ENCODE assay signal across 8 mouse cellular contexts in genomic region chr15:5117031-5117601, GRCm38 (mm10). TPM values are rescaled to one million over a fixed set of nuclear protein-coding genes. Genes with fewer than 3 reads are reported as not detected.
DNase-seq lines count a peak whose midpoint lies in the region; ATAC-seq and TF ChIP-seq lines count a peak whose summit lies in the region.

No protein-coding gene starts in this region.

- 0 out of 2 replicates have a peak, but pooled peaks have one; percentile 17 for TF ChIP-seq POLR2A in CH12.LX (IDR thresholded peaks at IDR 0.05; ENCODE audit: low read depth, low read length)

- H3K27me3 ChIP-seq in erythroblast, embryonic 14.5 days (ENCODE audit: control insufficient read depth) = no peaks in the 10 kb centered on the region
- H3K27me3 ChIP-seq in CH12.LX (replicated peaks) = no peaks in the 10 kb centered on the region
- no peaks in the 10 kb centered on the region for H3K27me3 ChIP-seq in forebrain, embryonic 15.5 days
- H3K27me3 ChIP-seq in limb, embryonic 13.5 days = no peaks in the 10 kb centered on the region
- no peaks in the 10 kb centered on the region for H3K27me3 ChIP-seq in neural tube, embryonic 14.5 days (ENCODE audit: control insufficient read depth, insufficient read depth, low read length)

- peak overlapping the region; percentile 96 for H3K9ac ChIP-seq in CH12.LX (ENCODE audit: insufficient read depth, low read depth)
- peak overlapping the region; percentile 99 for H3K9ac ChIP-seq in forebrain, embryonic 15.5 days (replicated peaks)
- peak overlapping the region; percentile 92 for H3K9ac ChIP-seq in limb, embryonic 13.5 days
- peak overlapping the region; percentile 90 for H3K9ac ChIP-seq in neural tube, embryonic 14.5 days (replicated peaks; ENCODE audit: low read depth, low read length)

- peaks cover 73% of the 10 kb centered on the region for H3K4me1 ChIP-seq in erythroblast, embryonic 14.5 days (ENCODE audit: control insufficient read depth)
- H3K4me1 ChIP-seq in CH12.LX (ENCODE audit: control insufficient read depth in 1 of 2, insufficient read depth in 2 of 2) = peaks cover 3 to 36% of the 10 kb centered on the region in 2 experiments; a peak in 2 of 4 replicates
- peaks cover 27% of the 10 kb centered on the region for H3K4me1 ChIP-seq in forebrain, embryonic 15.5 days
- H3K4me1 ChIP-seq in limb, embryonic 13.5 days = peaks cover 21% of the 10 kb centered on the region
- H3K4me1 ChIP-seq in neural tube, embryonic 14.5 days (ENCODE audit: control insufficient read depth, insufficient read depth, low read length) = peaks cover 6% of the 10 kb centered on the region; the same call in 1 of the 2 replicates

- no peak for TF ChIP-seq CTCF in CH12.LX (conservative IDR thresholded peaks at IDR 0.05 in 1 of 2, IDR thresholded peaks at IDR 0.05 in 1 of 2; ENCODE audit: low read depth in 2 of 2, low read length in 2 of 2)

- peak overlapping the region; percentile 88 for H3K4me2 ChIP-seq in CH12.LX (ENCODE audit: insufficient read depth, low read depth, poor library complexity, severe bottlenecking)
- peak overlapping the region; percentile 81 for H3K4me2 ChIP-seq in forebrain, embryonic 15.5 days (replicated peaks)
- H3K4me2 ChIP-seq in limb, embryonic 13.5 days (replicated peaks) = peak overlapping the region; percentile 86
- H3K4me2 ChIP-seq in neural tube, embryonic 14.5 days (ENCODE audit: low read depth, low read length) = peak overlapping the region; percentile 93

- DNase-seq in CH12.LX (ENCODE audit: extremely low read depth) = no peak
- no peak for DNase-seq in gastrocnemius, adult 8-10 months (ENCODE audit: low spot score in 2 of 2)
- DNase-seq in urinary bladder, postnatal 25 days (ENCODE audit: low spot score) = no peak

- WGBS in forebrain, embryonic 15.5 days = 2% methylated on average over 22 of the region's 22 CpGs
- 1% methylated on average over 22 of the region's 22 CpGs for WGBS in limb, embryonic 13.5 days
- 2% methylated on average over 22 of the region's 22 CpGs for WGBS in neural tube, embryonic 14.5 days

- peak overlapping the region; percentile 73 for H3K27ac ChIP-seq in CH12.LX (ENCODE audit: insufficient read depth, low read depth)
- H3K27ac ChIP-seq in forebrain, embryonic 15.5 days (replicated peaks) = peak overlapping the region; percentile 91
- H3K27ac ChIP-seq in limb, embryonic 13.5 days = peak overlapping the region; percentile 82
- peak overlapping the region; percentile 80 for H3K27ac ChIP-seq in neural tube, embryonic 14.5 days (ENCODE audit: low read depth, low read length)

- peak overlapping the region; percentile 79 for H3K4me3 ChIP-seq in erythroblast, embryonic 14.5 days (replicated peaks)
- peak overlapping the region; percentile 67 to 94 (median 78) for H3K4me3 ChIP-seq in CH12.LX (replicated peaks in 1 of 3; ENCODE audit: low read depth in 2 of 3, low read length in 2 of 3, poor library complexity in 1 of 3)
- H3K4me3 ChIP-seq in forebrain, embryonic 15.5 days = peak overlapping the region; percentile 97
- H3K4me3 ChIP-seq in limb, embryonic 13.5 days = peak overlapping the region; percentile 82
- H3K4me3 ChIP-seq in neural tube, embryonic 14.5 days (ENCODE audit: low read depth, low read length) = peak overlapping the region; percentile 94

- dilution Hi-C loops in CH12.LX (cut with MboI; ENCODE audit: extremely low pct_ligation_motif_present, extremely low pct_unique_long_range_greater_than_20kb, low sequenced_read_pairs) = no loop called here

- H3K36me3 ChIP-seq in erythroblast, embryonic 14.5 days (ENCODE audit: control insufficient read depth) = peaks cover 54% of the 10 kb centered on the region
- peaks cover 45 to 49% of the 10 kb centered on the region in 2 experiments for H3K36me3 ChIP-seq in CH12.LX (replicated peaks in 1 of 2; ENCODE audit: control insufficient read depth in 1 of 2, insufficient read depth in 1 of 2, low read length in 1 of 2)
- peaks cover 43% of the 10 kb centered on the region for H3K36me3 ChIP-seq in forebrain, embryonic 15.5 days
- H3K36me3 ChIP-seq in limb, embryonic 13.5 days = peaks cover 48% of the 10 kb centered on the region
- peaks cover 33% of the 10 kb centered on the region for H3K36me3 ChIP-seq in neural tube, embryonic 14.5 days (ENCODE audit: control insufficient read depth, insufficient read depth, low read length)

- H3K9me3 ChIP-seq in erythroblast, embryonic 14.5 days (ENCODE audit: control insufficient read depth, low read length) = no peaks in the 10 kb centered on the region
- H3K9me3 ChIP-seq in CH12.LX (replicated peaks; ENCODE audit: low read length) = no peaks in the 10 kb centered on the region
- H3K9me3 ChIP-seq in forebrain, embryonic 15.5 days = no peaks in the 10 kb centered on the region
- no peaks in the 10 kb centered on the region for H3K9me3 ChIP-seq in limb, embryonic 13.5 days
- no peaks in the 10 kb centered on the region for H3K9me3 ChIP-seq in neural tube, embryonic 14.5 days (ENCODE audit: control insufficient read depth, low read length)

- H3K79me2 ChIP-seq in CH12.LX (replicated peaks; ENCODE audit: control insufficient read depth, extremely low read depth, insufficient read depth, poor library complexity, severe bottlenecking) = peaks cover 35% of the 10 kb centered on the region

- TF ChIP-seq RAD21 in CH12.LX (IDR thresholded peaks at IDR 0.05; ENCODE audit: low read depth, low read length) = no peak

- in situ Hi-C loops in CH12.LX (cut with MboI; ENCODE audit: low pct_ligation_motif_present, low pct_unique_long_range_greater_than_20kb, low sequenced_read_pairs) = loop anchor here (25.0 kb wide), 1 partner anchor 1080 kb away; the partner anchor contains the start of gene Oxct1

- ATAC-seq in erythroblast, adult 5-6 weeks (replicated peaks; ENCODE audit: low FRiP score, poor library complexity, severe bottlenecking) = no peak
- ATAC-seq in forebrain, embryonic 15.5 days (replicated peaks) = no peak
- ATAC-seq in limb, embryonic 13.5 days (ENCODE audit: low FRiP score, low read depth) = no peak
- ATAC-seq in neural tube, embryonic 14.5 days (ENCODE audit: low read depth) = no peak; the same call in 1 of the 2 replicates

- TF ChIP-seq EP300 in CH12.LX (IDR thresholded peaks at IDR 0.05; ENCODE audit: low read length) = no peak

TF ChIP-seq in CH12.LX, 34 proteins besides CTCF, POLR2A, EP300 and RAD21:
- 0 out of 2 replicates have a peak, but pooled peaks have one; percentile 38 for TF ChIP-seq CHD1 (IDR thresholded peaks at IDR 0.05; ENCODE audit: low read depth, low read length)
- TF ChIP-seq NELFE (IDR thresholded peaks at IDR 0.05; ENCODE audit: low read depth, low read length) = no peak
TF ChIP-seq in CH12.LX: peak in this region for 1.

RNA-seq across cellular contexts. Expression of gene Rpl37, which starts 0.7 kb away (rescaled TPM):
- 12.6 and 13.1 TPM in 2 replicates for polyA plus RNA-seq in erythroblast, embryonic 14.5 days (2012)
- total RNA-seq in erythroblast, adult 5-6 weeks (2015; ENCODE audit: low replicate concordance) = 167 and 232 TPM in 2 replicates
- 170 and 249 TPM in 2 replicates for total RNA-seq in erythroblast, adult 5-6 weeks (2017; ENCODE audit: low replicate concordance)
- total RNA-seq in CH12.LX (2012; rRNA removed) = 1,567 and 1,787 TPM in 2 replicates
- total RNA-seq in CH12.LX (2014; rRNA removed) = 914 and 1,083 TPM in 2 replicates
- polyA plus RNA-seq in CH12.LX (2012; ENCODE audit: insufficient read length, low read depth) = 646 and 928 TPM in 2 replicates
- 422 and 438 TPM in 2 replicates for polyA plus RNA-seq in forebrain, embryonic 15.5 days (2015; fragmentation: Nextera tagmentation; extraction: Ambion mirVana)
- 562 and 563 TPM in 2 replicates for polyA plus RNA-seq in limb, embryonic 13.5 days (2015; fragmentation: Nextera tagmentation; extraction: Ambion mirVana)
- polyA plus RNA-seq in neural tube, embryonic 14.5 days (2014; fragmentation: Nextera tagmentation; extraction: Ambion mirVana) = 366 and 376 TPM in 2 replicates
- total RNA-seq in gastrocnemius, adult 8-10 months (2022) = 100 to 1,000 TPM; 169 to 214 (median 203) TPM

RNA-seq across cellular contexts. Expression of gene Card6, which starts 8.8 kb away (rescaled TPM):
- polyA plus RNA-seq in erythroblast, embryonic 14.5 days (2012) = 0.01 TPM in 2 replicates
- total RNA-seq in erythroblast, adult 5-6 weeks (2015; ENCODE audit: low replicate concordance) = 1.7 TPM in 1 of 2 replicates, not detected in the other
- total RNA-seq in erythroblast, adult 5-6 weeks (2017; ENCODE audit: low replicate concordance) = 0.42 and 1.3 TPM in 2 replicates
- 1.5 and 1.6 TPM in 2 replicates for total RNA-seq in CH12.LX (2012; rRNA removed)
- total RNA-seq in CH12.LX (2014; rRNA removed) = 1.3 and 1.9 TPM in 2 replicates
- polyA plus RNA-seq in CH12.LX (2012; ENCODE audit: insufficient read length, low read depth) = 3.7 and 3.9 TPM in 2 replicates
- 0.38 and 0.49 TPM in 2 replicates for polyA plus RNA-seq in forebrain, embryonic 15.5 days (2015; fragmentation: Nextera tagmentation; extraction: Ambion mirVana)
- polyA plus RNA-seq in limb, embryonic 13.5 days (2015; fragmentation: Nextera tagmentation; extraction: Ambion mirVana) = 0.57 and 0.64 TPM in 2 replicates
- polyA plus RNA-seq in neural tube, embryonic 14.5 days (2014; fragmentation: Nextera tagmentation; extraction: Ambion mirVana) = 0.32 and 0.55 TPM in 2 replicates
- 1 to 10 TPM; 1.9 to 3.3 (median 2.4) TPM for total RNA-seq in gastrocnemius, adult 8-10 months (2022)

RNA-seq across cellular contexts. Expression of gene Prkaa1, which starts 26.5 kb away (rescaled TPM):
- polyA plus RNA-seq in erythroblast, embryonic 14.5 days (2012) = 0.23 and 0.25 TPM in 2 replicates
- total RNA-seq in erythroblast, adult 5-6 weeks (2015; ENCODE audit: low replicate concordance) = 13.6 and 19.8 TPM in 2 replicates
- total RNA-seq in erythroblast, adult 5-6 weeks (2017; ENCODE audit: low replicate concordance) = 12.0 and 14.8 TPM in 2 replicates
- total RNA-seq in CH12.LX (2012; rRNA removed) (12.6 and 13.1 TPM in 2 replicates), CH12.LX (2014; rRNA removed) (25.4 and 27.6 TPM in 2 replicates)
- polyA plus RNA-seq in CH12.LX (2012; ENCODE audit: insufficient read length, low read depth) = 19.4 and 21.2 TPM in 2 replicates
- polyA plus RNA-seq in forebrain, embryonic 15.5 days (2015; fragmentation: Nextera tagmentation; extraction: Ambion mirVana) = 12.6 and 14.0 TPM in 2 replicates
- polyA plus RNA-seq in limb, embryonic 13.5 days (2015; fragmentation: Nextera tagmentation; extraction: Ambion mirVana) = 15.2 and 16.8 TPM in 2 replicates
- 21.1 and 22.5 TPM in 2 replicates for polyA plus RNA-seq in neural tube, embryonic 14.5 days (2014; fragmentation: Nextera tagmentation; extraction: Ambion mirVana)
- 10 to 100 TPM in 1 of 4 experiments, 1 to 10 TPM in 3; 9.1 to 11.9 (median 9.6) TPM for total RNA-seq in gastrocnemius, adult 8-10 months (2022)

RNA-seq across cellular contexts. Expression of gene C7, which starts 53.6 kb away (rescaled TPM):
- not detected in 2 replicates for polyA plus RNA-seq in erythroblast, embryonic 14.5 days (2012)
- not detected in 2 replicates for total RNA-seq in erythroblast, adult 5-6 weeks (2015; ENCODE audit: low replicate concordance)
- total RNA-seq in erythroblast, adult 5-6 weeks (2017; ENCODE audit: low replicate concordance) = not detected in 2 replicates
- total RNA-seq in CH12.LX (2012; rRNA removed) = 0.04 TPM in 1 of 2 replicates, not detected in the other
- 0.11 TPM in 1 of 2 replicates, not detected in the other for total RNA-seq in CH12.LX (2014; rRNA removed)
- 0.09 and 0.10 TPM in 2 replicates for polyA plus RNA-seq in CH12.LX (2012; ENCODE audit: insufficient read length, low read depth)
- 0.08 TPM in 1 of 2 replicates, not detected in the other for polyA plus RNA-seq in forebrain, embryonic 15.5 days (2015; fragmentation: Nextera tagmentation; extraction: Ambion mirVana)
- 0.09 TPM in 1 of 2 replicates, not detected in the other for polyA plus RNA-seq in limb, embryonic 13.5 days (2015; fragmentation: Nextera tagmentation; extraction: Ambion mirVana)
- not detected in 2 replicates for polyA plus RNA-seq in neural tube, embryonic 14.5 days (2014; fragmentation: Nextera tagmentation; extraction: Ambion mirVana)
- total RNA-seq in gastrocnemius, adult 8-10 months (2022) = 1 to 10 TPM in 2 of 4 experiments, under 1 TPM in 2; 0.29 to 4.9 (median 1.4) TPM

Comparison
In these comparisons a context has a peak if more than half of its experiments do, and no peak if none do; other contexts are left out.
1. RNA of gene Rpl37, which starts 0.7 kb away (polyA plus RNA-seq): 646 to 928 TPM in CH12.LX, 562 to 563 TPM in limb, embryonic 13.5 days, 422 to 438 TPM in forebrain, embryonic 15.5 days and 366 to 376 TPM in neural tube, embryonic 14.5 days; 12.6 to 13.1 TPM in erythroblast, embryonic 14.5 days; every median in the first group is over 10 times any median in the second.
2. RNA of gene Prkaa1, which starts 26.5 kb away (polyA plus RNA-seq): 19.4 to 21.2 TPM in CH12.LX, 21.1 to 22.5 TPM in neural tube, embryonic 14.5 days, 15.2 to 16.8 TPM in limb, embryonic 13.5 days and 12.6 to 14.0 TPM in forebrain, embryonic 15.5 days; 0.23 to 0.25 TPM in erythroblast, embryonic 14.5 days; every median in the first group is over 10 times any median in the second.
3. Peak in every context shown above with its lines, with median percentiles within 50 percentile points of each other: H3K4me3 ChIP-seq, H3K27ac ChIP-seq, H3K4me2 ChIP-seq and H3K9ac ChIP-seq.